Mouse (Mus musculus): ENCODE data around the gene Hist1h2ao.
"Not testable (repeated sequence)": the region's sequence is repeated elsewhere in the genome, so short reads cannot be mapped to it uniquely, and the experiment has no call there.

GRCm38 (mm10) chr13:21811074-21811473 lies 809 bp downstream of the Hist1h2ao start:
- TF ChIP-seq CTCF (conservative IDR thresholded peaks at IDR 0.05; ENCODE audit: low read length); POU5F1 (IDR thresholded peaks at IDR 0.05; ENCODE audit: borderline replicate concordance, low read length); NANOG (IDR thresholded peaks at IDR 0.05; ENCODE audit: borderline replicate concordance, low read length): not testable (repeated sequence)
